Mouse (Mus musculus): ENCODE data around the gene Il2rb. TPM values are rescaled to one million over a fixed set of nuclear protein-coding genes. Genes with fewer than 3 reads are reported as not detected.

The Il2rb gene
- polyA plus RNA-seq, 1 experiment from 2014 or later = 0.09 TPM

- H3K27me3 ChIP-seq = 0 out of 2 replicates have a peak, but pooled peaks cover 3% of the 10 kb centered on the region
- no peaks in the 10 kb centered on the region for H3K9me3 ChIP-seq
- no peak for ATAC-seq (ENCODE audit: insufficient number of reproducible peaks, insufficient read depth, low FRiP score, low TSS enrichment)
- H3K27ac ChIP-seq = peak overlapping the region; percentile 66
- 0 out of 2 replicates have a peak overlapping the region, but pooled peaks have one; percentile 53 for H3K9ac ChIP-seq
- H3K4me3 ChIP-seq = 0 out of 2 replicates have a peak overlapping the region, but pooled peaks have one; percentile 13
- peak overlapping the region; percentile 50 for H3K4me2 ChIP-seq (replicated peaks)
- WGBS = 70% methylated on average over 4 of the region's 4 CpGs
- peaks cover 31% of the 10 kb centered on the region for H3K4me1 ChIP-seq
- H3K36me3 ChIP-seq = no peaks in the 10 kb centered on the region
Measured at GRCm38 (mm10) chr15:78531451-78531720, 36.3 kb upstream of the Il2rb start.

GRCm38 (mm10) chr15:78530671-78531450 lies 35.8 kb upstream of the Il2rb start, which contains the start of gene C1qtnf6:
Gene C1qtnf6 (minus strand): TSS chr15:78531416.
- H3K27me3 ChIP-seq = 0 out of 2 replicates have a peak, but pooled peaks cover 3% of the 10 kb centered on the region
- WGBS = 66% methylated on average over 17 of the region's 17 CpGs

DNA sequence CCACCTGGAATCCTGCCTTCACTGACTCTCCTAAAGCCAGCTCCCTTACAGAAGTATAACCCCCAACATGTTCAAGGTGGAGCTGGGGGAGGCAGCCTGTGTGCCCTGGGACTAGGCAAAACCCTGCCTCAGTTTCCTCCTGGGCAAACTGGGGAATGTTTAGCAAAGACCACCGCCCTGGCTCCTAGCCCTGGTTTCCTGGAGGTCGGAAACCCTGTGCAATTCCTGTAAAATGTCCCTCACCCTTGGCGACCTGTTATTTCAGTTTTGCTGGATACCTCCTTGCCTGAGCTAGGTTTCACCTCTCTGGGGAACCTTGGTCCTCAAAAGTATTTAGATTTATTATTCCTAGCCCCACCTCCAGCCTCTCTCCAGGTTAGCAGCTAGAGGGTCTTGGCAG lies 35.1 kb upstream of the Il2rb start:
- ATAC-seq (ENCODE audit: insufficient number of reproducible peaks, insufficient read depth, low FRiP score, low TSS enrichment) = no peak
- peaks cover 35% of the 10 kb centered on the region for H3K4me1 ChIP-seq
- H3K36me3 ChIP-seq = no peaks in the 10 kb centered on the region
- H3K9me3 ChIP-seq = no peaks in the 10 kb centered on the region
- 0 out of 2 replicates have a peak, but pooled peaks cover 3% of the 10 kb centered on the region for H3K27me3 ChIP-seq
- H3K4me2 ChIP-seq (replicated peaks) = peak overlapping the region; percentile 63
- peak overlapping the region; percentile 64; the same call in 1 of the 2 replicates for H3K9ac ChIP-seq
- peak overlapping the region; percentile 86 for H3K27ac ChIP-seq
- H3K4me3 ChIP-seq = no peak overlapping the region
- WGBS = 68% methylated on average over 3 of the region's 3 CpGs

More at GRCm38 (mm10) chr15:78530671-78531450, 35.8 kb upstream of the Il2rb start, which contains the start of gene C1qtnf6:
- peak within 1 kb of the TSS; percentile 66 for H3K27ac ChIP-seq
- peaks cover 32% of the 10 kb centered on the region for H3K4me1 ChIP-seq
- no peak for ATAC-seq (ENCODE audit: insufficient number of reproducible peaks, insufficient read depth, low FRiP score, low TSS enrichment)
- H3K9ac ChIP-seq = peak within 1 kb of the TSS; percentile 53
- no peaks in the 10 kb centered on the region for H3K36me3 ChIP-seq
- peak within 1 kb of the TSS; percentile 50 for H3K4me2 ChIP-seq (replicated peaks)
- 0 out of 2 replicates have a peak within 1 kb of the TSS, but pooled peaks have one; percentile 13 for H3K4me3 ChIP-seq
- H3K9me3 ChIP-seq = no peaks in the 10 kb centered on the region

- Histone ChIP-seq H3K4me2 (replicated peaks) (peak overlapping the region; percentile 63), H3K9me3 (no peaks in the 10 kb centered on the region), H3K9ac (peak overlapping the region; percentile 64), H3K4me3 (peak overlapping the region; percentile 37), H3K27me3 (0 out of 2 replicates have a peak, but pooled peaks cover 3% of the 10 kb centered on the region), H3K36me3 (no peaks in the 10 kb centered on the region), H3K27ac (peak overlapping the region; percentile 86), H3K4me1 (peaks cover 35% of the 10 kb centered on the region)
- ATAC-seq (ENCODE audit: insufficient number of reproducible peaks, insufficient read depth, low FRiP score, low TSS enrichment) = peak; percentile 54; the same call in 1 of the 2 replicates
- 2% methylated on average over 15 of the region's 15 CpGs for WGBS
Measured at GRCm38 (mm10) chr15:78529428-78529990, 34.4 kb upstream of the Il2rb start.

DNA sequence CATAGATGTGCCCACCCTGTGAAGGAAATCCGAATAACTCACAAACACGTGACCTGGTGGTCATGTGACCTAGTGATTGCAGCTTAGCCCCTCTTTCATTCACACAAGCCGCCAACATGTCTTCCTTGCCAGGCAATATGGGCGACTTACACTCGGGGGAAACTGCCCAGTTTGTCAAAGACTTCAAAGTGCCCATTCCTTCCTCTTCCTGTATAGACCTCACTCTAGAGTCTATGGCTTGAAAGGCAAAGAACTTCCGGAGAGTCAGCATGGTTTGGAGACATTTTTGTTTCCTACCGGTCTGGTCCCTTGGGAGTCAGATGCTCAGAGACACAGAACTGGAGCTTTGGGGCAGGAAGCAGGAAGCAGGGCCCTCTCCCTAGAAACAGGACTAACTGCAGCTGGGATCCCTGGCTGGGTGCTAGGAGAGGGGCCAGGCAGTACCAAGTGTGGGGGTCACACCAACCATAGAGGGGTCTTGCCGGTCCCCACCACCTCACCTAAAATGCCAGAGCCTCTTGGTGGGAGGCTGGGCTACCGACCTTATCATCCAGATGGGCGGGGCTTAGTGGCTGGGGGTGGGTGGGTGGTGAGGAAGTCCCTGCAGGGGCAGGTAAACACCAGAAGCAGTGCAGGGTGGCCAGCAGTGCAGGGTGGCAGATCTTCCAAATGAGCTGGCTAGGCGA lies 33.8 kb upstream of the Il2rb start:
- Histone ChIP-seq H3K9me3 (no peaks in the 10 kb centered on the region), H3K36me3 (no peaks in the 10 kb centered on the region), H3K4me3 (peak overlapping the region; percentile 37), H3K4me1 (peaks cover 35% of the 10 kb centered on the region), H3K9ac (peak overlapping the region; percentile 64), H3K27me3 (no peaks in the 10 kb centered on the region), H3K4me2 (replicated peaks) (peak overlapping the region; percentile 63), H3K27ac (peak overlapping the region; percentile 86)
- WGBS = 42% methylated on average over 11 of the region's 11 CpGs
- ATAC-seq (ENCODE audit: insufficient number of reproducible peaks, insufficient read depth, low FRiP score, low TSS enrichment) = no peak

- Histone ChIP-seq H3K9ac (no peak overlapping the region), H3K4me1 (peaks cover 35% of the 10 kb centered on the region), H3K4me3 (no peak overlapping the region), H3K27me3 (no peaks in the 10 kb centered on the region), H3K9me3 (no peaks in the 10 kb centered on the region), H3K27ac (no peak overlapping the region), H3K4me2 (replicated peaks) (no peak overlapping the region), H3K36me3 (no peaks in the 10 kb centered on the region)
- no peak for ATAC-seq (ENCODE audit: insufficient number of reproducible peaks, insufficient read depth, low FRiP score, low TSS enrichment)
- 74% methylated on average over 7 of the region's 7 CpGs for WGBS
Measured at GRCm38 (mm10) chr15:78527973-78528372, 32.9 kb upstream of the Il2rb start.

DNA sequence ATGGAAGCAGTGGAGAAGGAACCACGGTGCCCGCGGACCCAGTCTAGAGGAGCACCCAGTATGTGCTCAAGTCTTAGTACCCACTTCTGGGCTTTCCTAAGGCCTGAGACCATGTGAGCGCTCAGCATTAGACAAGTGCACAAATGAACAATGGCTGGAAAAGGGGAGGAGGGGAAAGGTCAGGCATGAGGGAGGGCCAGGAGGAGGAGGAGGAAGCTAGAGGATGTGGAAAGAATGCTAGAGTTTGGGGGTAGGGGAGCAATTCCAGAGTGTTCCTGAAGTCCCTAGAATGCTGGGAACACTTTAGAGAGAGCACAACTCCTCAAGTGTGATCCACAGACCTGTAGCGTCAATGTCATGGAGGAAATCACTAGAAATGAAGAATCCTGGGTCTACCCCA lies 29.1 kb upstream of the Il2rb start:
- Histone ChIP-seq H3K4me3 (no peak overlapping the region), H3K9ac (no peak overlapping the region), H3K27ac (no peak overlapping the region), H3K36me3 (no peaks in the 10 kb centered on the region), H3K4me2 (replicated peaks) (no peak overlapping the region), H3K27me3 (no peaks in the 10 kb centered on the region), H3K9me3 (no peaks in the 10 kb centered on the region), H3K4me1 (peaks cover 13% of the 10 kb centered on the region)
- WGBS = 92% methylated on average over 5 of the region's 5 CpGs
- no peak for ATAC-seq (ENCODE audit: insufficient number of reproducible peaks, insufficient read depth, low FRiP score, low TSS enrichment)

GRCm38 (mm10) chr15:78521892-78522291 lies 26.8 kb upstream of the Il2rb start:
- ATAC-seq (ENCODE audit: insufficient number of reproducible peaks, insufficient read depth, low FRiP score, low TSS enrichment) = no peak
- WGBS = 79% methylated on average over 6 of the region's 6 CpGs

DNA sequence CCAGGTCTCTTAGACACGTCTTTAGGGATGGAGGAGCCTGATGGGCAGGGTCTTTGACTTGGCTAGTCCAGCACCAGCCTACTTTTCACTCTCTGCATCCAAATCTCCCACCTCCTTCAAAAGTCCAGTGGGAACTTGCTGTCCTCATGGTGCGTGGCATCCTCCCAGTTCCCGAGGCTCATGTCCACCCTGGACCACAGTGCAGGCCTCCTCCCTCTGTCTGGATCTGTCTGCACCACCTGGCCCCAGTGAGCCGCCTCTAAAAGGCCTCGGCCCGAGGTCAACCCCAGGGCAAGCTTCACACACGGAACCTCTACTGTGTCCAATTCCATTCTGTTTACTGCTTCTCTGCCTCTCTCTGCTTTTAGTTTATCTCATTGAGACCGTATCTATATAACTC lies 26.3 kb upstream of the Il2rb start:
- H3K36me3 ChIP-seq = no peaks in the 10 kb centered on the region
- no peak overlapping the region for H3K4me2 ChIP-seq (replicated peaks)
- peaks cover 14% of the 10 kb centered on the region for H3K4me1 ChIP-seq
- 62% methylated on average over 8 of the region's 8 CpGs for WGBS
- no peak overlapping the region for H3K9ac ChIP-seq
- no peak for ATAC-seq (ENCODE audit: insufficient number of reproducible peaks, insufficient read depth, low FRiP score, low TSS enrichment)
- no peaks in the 10 kb centered on the region for H3K9me3 ChIP-seq
- H3K27me3 ChIP-seq = no peaks in the 10 kb centered on the region
- no peak overlapping the region for H3K27ac ChIP-seq
- H3K4me3 ChIP-seq = no peak overlapping the region

More at GRCm38 (mm10) chr15:78521892-78522291, 26.8 kb upstream of the Il2rb start:
- H3K4me1 ChIP-seq = peaks cover 8% of the 10 kb centered on the region; the same call in 1 of the 2 replicates
- no peaks in the 10 kb centered on the region for H3K27me3 ChIP-seq
- no peaks in the 10 kb centered on the region for H3K9me3 ChIP-seq
- H3K9ac ChIP-seq = no peak overlapping the region
- H3K4me3 ChIP-seq = no peak overlapping the region
- no peaks in the 10 kb centered on the region for H3K36me3 ChIP-seq
- H3K4me2 ChIP-seq (replicated peaks) = no peak overlapping the region
- no peak overlapping the region for H3K27ac ChIP-seq

DNA sequence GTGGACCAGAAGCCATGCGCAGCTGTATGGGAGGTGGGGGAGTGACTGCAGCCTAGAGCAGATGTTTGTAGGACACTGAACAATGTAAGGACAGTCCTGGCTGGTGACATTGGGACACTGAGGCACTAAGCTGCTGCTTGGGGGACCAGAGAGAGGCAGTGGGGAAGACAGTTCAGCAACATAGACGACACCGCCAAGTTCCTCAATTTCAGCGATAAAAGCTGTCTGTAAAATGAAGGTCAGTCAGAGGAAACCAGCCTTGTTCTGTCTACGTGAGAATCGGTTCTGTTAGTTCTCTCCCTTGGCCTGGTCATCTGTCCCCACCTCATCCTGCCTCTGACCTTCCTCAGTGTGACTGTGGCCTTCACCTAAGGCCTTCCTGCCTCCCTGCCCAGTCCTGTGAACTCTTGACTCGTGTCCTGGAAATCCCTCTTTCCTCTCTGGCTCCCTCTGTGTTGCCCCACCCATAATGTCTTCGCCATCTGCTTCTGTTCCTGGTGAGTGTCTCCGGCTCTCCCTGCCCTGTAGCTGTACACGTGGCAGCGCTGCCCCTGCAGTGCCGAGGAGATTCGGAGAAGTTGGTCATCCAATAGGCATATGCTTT lies 25.1 kb upstream of the Il2rb start:
- Histone ChIP-seq H3K9ac (no peak overlapping the region), H3K36me3 (no peaks in the 10 kb centered on the region), H3K27me3 (no peaks in the 10 kb centered on the region), H3K9me3 (no peaks in the 10 kb centered on the region), H3K4me3 (no peak overlapping the region), H3K4me2 (replicated peaks) (no peak overlapping the region), H3K27ac (no peak overlapping the region), H3K4me1 (peaks cover 22% of the 10 kb centered on the region)
- 69% methylated on average over 13 of the region's 13 CpGs for WGBS
- no peak for ATAC-seq (ENCODE audit: insufficient number of reproducible peaks, insufficient read depth, low FRiP score, low TSS enrichment)

GRCm38 (mm10) chr15:78518221-78518620 lies 23.1 kb upstream of the Il2rb start:
- Histone ChIP-seq H3K4me3 (no peak overlapping the region), H3K4me1 (peaks cover 28% of the 10 kb centered on the region)
- ATAC-seq (ENCODE audit: insufficient number of reproducible peaks, insufficient read depth, low FRiP score, low TSS enrichment) = no peak

More at GRCm38 (mm10) chr15:78518221-78518620, 23.1 kb upstream of the Il2rb start:
- H3K27me3 ChIP-seq = no peaks in the 10 kb centered on the region
- 55% methylated on average over 7 of the region's 7 CpGs for WGBS
- H3K4me2 ChIP-seq (replicated peaks) = no peak overlapping the region
- no peaks in the 10 kb centered on the region for H3K9me3 ChIP-seq
- H3K27ac ChIP-seq = no peak overlapping the region
- no peak overlapping the region for H3K9ac ChIP-seq
- H3K36me3 ChIP-seq = no peaks in the 10 kb centered on the region

Data from embryonic facial prominence, embryonic 12.5 days (tissue).